Mouse (Mus musculus): ENCODE results near the gene Dach1. TPM values are rescaled to one million over a fixed set of nuclear protein-coding genes. Genes with fewer than 3 reads are reported as not detected.

The Dach1 gene
- polyA plus RNA-seq, 1 experiment: 7.0 TPM

DNA sequence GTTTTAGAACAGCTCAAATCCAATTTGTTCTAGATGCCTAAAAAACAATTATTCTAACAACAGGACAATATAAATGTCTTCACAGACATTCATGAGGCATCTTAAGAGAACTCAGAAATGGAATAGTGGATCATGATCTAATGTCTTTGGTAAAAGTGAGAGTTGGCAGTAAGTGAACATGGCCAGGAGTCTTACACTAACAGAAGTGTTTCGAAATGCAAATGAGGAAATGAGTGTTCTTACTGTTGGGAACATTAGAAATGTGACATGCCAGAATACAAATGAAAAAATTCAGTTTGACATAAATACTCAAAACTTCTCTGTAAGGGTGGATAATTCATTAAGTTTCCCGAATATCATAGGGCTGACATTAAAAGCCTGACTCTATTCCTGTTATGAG lies 426.3 kb downstream of the Dach1 start:
- Histone ChIP-seq H3K4me3 (replicated peaks; ENCODE audit: insufficient read depth, low read depth, low read length) (no peak overlapping the region), H3K27ac (ENCODE audit: insufficient read depth, low read length) (no peak overlapping the region), H3K4me1 (ENCODE audit: control insufficient read depth, insufficient read depth, low read length) (no peaks in the 10 kb centered on the region), H3K27me3 (ENCODE audit: control insufficient read depth, insufficient read depth, low read length) (no peaks in the 10 kb centered on the region)
- WGBS: 92% methylated on average over 2 of the region's 2 CpGs
- no peak for DNase-seq
- TF ChIP-seq CTCF (IDR thresholded peaks at IDR 0.05; ENCODE audit: borderline replicate concordance, insufficient read depth, low read depth, low read length): no peak
- no peak for TF ChIP-seq POLR2A (IDR thresholded peaks at IDR 0.05; ENCODE audit: borderline replicate concordance, insufficient read depth, low read length)

DNA sequence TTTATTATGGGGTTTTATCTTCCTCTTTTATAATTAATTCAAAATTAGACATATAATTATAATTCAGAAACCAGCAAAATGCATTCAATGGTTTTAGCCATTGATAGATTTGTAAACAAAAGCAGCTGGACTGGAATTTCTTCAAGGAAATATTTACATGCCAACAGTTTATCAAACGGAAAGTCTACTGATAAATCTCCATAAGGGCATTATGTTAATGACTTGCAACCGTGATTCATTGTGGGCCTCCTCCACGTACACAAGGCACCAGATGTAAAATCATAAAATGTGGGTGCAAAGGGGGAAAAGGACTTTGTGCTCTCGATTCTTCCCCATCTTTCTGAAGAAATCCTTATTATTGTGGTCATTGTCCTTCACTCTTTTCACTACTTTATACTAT lies 426.8 kb downstream of the Dach1 start:
- Histone ChIP-seq H3K4me3 (replicated peaks; ENCODE audit: insufficient read depth, low read depth, low read length) (no peak overlapping the region), H3K4me1 (ENCODE audit: control insufficient read depth, insufficient read depth, low read length) (no peaks in the 10 kb centered on the region), H3K27ac (ENCODE audit: insufficient read depth, low read length) (no peak overlapping the region), H3K27me3 (ENCODE audit: control insufficient read depth, insufficient read depth, low read length) (no peaks in the 10 kb centered on the region)
- no peak for DNase-seq
- TF ChIP-seq CTCF (IDR thresholded peaks at IDR 0.05; ENCODE audit: borderline replicate concordance, insufficient read depth, low read depth, low read length): no peak
- no peak for TF ChIP-seq POLR2A (IDR thresholded peaks at IDR 0.05; ENCODE audit: borderline replicate concordance, insufficient read depth, low read length)
- WGBS: 64% methylated on average over 4 of the region's 4 CpGs

All from cerebellum, adult 2 months (tissue).